Mouse (Mus musculus): ENCODE measurements around the gene Gdf2. TPM values are rescaled to one million over a fixed set of nuclear protein-coding genes. Genes with fewer than 3 reads are reported as not detected.

The Gdf2 gene
- polyA plus RNA-seq, 1 experiment from 2014 or later, result 0.05 TPM

- WGBS, result 62% methylated on average over 5 of the region's 5 CpGs
Observed at GRCm38 (mm10) chr14:33942222-33942621, 1.4 kb downstream of the Gdf2 start.

GRCm38 (mm10) chr14:33946125-33946524, 5.3 kb downstream of the Gdf2 start:
- ATAC-seq (replicated peaks; ENCODE audit: low FRiP score, low TSS enrichment, low read depth), result no peak
- WGBS, result 76% methylated on average over 6 of the region's 6 CpGs
- H3K4me3 ChIP-seq (ENCODE audit: low read depth, low read length), result no peak overlapping the region
- no peak overlapping the region for H3K27ac ChIP-seq (ENCODE audit: low read depth)
- H3K9me3 ChIP-seq (ENCODE audit: control insufficient read depth, low read length), result no peaks in the 10 kb centered on the region
- DNase-seq (ENCODE audit: low spot score), result no peak
- no peaks in the 10 kb centered on the region for H3K27me3 ChIP-seq (replicated peaks; ENCODE audit: control insufficient read depth, insufficient read depth, low read length)
- H3K36me3 ChIP-seq (ENCODE audit: control insufficient read depth, insufficient read depth, low read length), result no peaks in the 10 kb centered on the region
- H3K4me1 ChIP-seq (replicated peaks; ENCODE audit: control insufficient read depth, insufficient read depth, low read length), result no peaks in the 10 kb centered on the region
- H3K4me2 ChIP-seq (ENCODE audit: low read length), result no peak overlapping the region
- no peak overlapping the region for H3K9ac ChIP-seq (ENCODE audit: low read length)

More at GRCm38 (mm10) chr14:33942222-33942621, 1.4 kb downstream of the Gdf2 start:
- Histone ChIP-seq H3K4me1 (replicated peaks; ENCODE audit: control insufficient read depth, insufficient read depth, low read length) (no peaks in the 10 kb centered on the region), H3K27ac (ENCODE audit: low read depth) (no peak overlapping the region), H3K9ac (ENCODE audit: low read length) (no peak overlapping the region), H3K4me3 (ENCODE audit: low read depth, low read length) (no peak overlapping the region), H3K9me3 (ENCODE audit: control insufficient read depth, low read length) (no peaks in the 10 kb centered on the region), H3K27me3 (replicated peaks; ENCODE audit: control insufficient read depth, insufficient read depth, low read length) (0 out of 2 replicates have a peak, but pooled peaks cover 2% of the 10 kb centered on the region), H3K36me3 (ENCODE audit: control insufficient read depth, insufficient read depth, low read length) (no peaks in the 10 kb centered on the region), H3K4me2 (ENCODE audit: low read length) (no peak overlapping the region)
- DNase-seq (ENCODE audit: low spot score) (no peak), ATAC-seq (replicated peaks; ENCODE audit: low FRiP score, low TSS enrichment, low read depth) (no peak)

- Histone ChIP-seq H3K9me3 (ENCODE audit: control insufficient read depth, low read length) (no peaks in the 10 kb centered on the region), H3K27ac (ENCODE audit: low read depth) (no peak overlapping the region)
Observed at GRCm38 (mm10) chr14:33952233-33952981, 11.6 kb downstream of the Gdf2 start.

GRCm38 (mm10) chr14:33953761-33954160, 12.9 kb downstream of the Gdf2 start, which contains the start of gene Rbp3:
Gene Rbp3 (plus strand): TSS chr14:33954003.
- Histone ChIP-seq H3K27me3 (replicated peaks; ENCODE audit: control insufficient read depth, insufficient read depth, low read length) (no peaks in the 10 kb centered on the region), H3K4me1 (replicated peaks; ENCODE audit: control insufficient read depth, insufficient read depth, low read length) (no peaks in the 10 kb centered on the region), H3K27ac (ENCODE audit: low read depth) (no peak within 1 kb of the TSS), H3K9ac (ENCODE audit: low read length) (no peak within 1 kb of the TSS), H3K4me3 (ENCODE audit: low read depth, low read length) (no peak within 1 kb of the TSS), H3K36me3 (ENCODE audit: control insufficient read depth, insufficient read depth, low read length) (no peaks in the 10 kb centered on the region), H3K9me3 (ENCODE audit: control insufficient read depth, low read length) (no peaks in the 10 kb centered on the region), H3K4me2 (ENCODE audit: low read length) (no peak within 1 kb of the TSS)
- ATAC-seq (replicated peaks; ENCODE audit: low FRiP score, low TSS enrichment, low read depth) (no peak), DNase-seq (ENCODE audit: low spot score) (no peak)
- 83% methylated on average over 5 of the region's 5 CpGs for WGBS

More at GRCm38 (mm10) chr14:33952233-33952981, 11.6 kb downstream of the Gdf2 start:
- no peak overlapping the region for H3K4me2 ChIP-seq (ENCODE audit: low read length)
- no peak for ATAC-seq (replicated peaks; ENCODE audit: low FRiP score, low TSS enrichment, low read depth)
- no peak overlapping the region for H3K9ac ChIP-seq (ENCODE audit: low read length)
- H3K36me3 ChIP-seq (ENCODE audit: control insufficient read depth, insufficient read depth, low read length), result no peaks in the 10 kb centered on the region
- DNase-seq (ENCODE audit: low spot score), result no peak
- no peaks in the 10 kb centered on the region for H3K4me1 ChIP-seq (replicated peaks; ENCODE audit: control insufficient read depth, insufficient read depth, low read length)
- 42% methylated on average over 6 of the region's 6 CpGs for WGBS
- no peak overlapping the region for H3K4me3 ChIP-seq (ENCODE audit: low read depth, low read length)
- no peaks in the 10 kb centered on the region for H3K27me3 ChIP-seq (replicated peaks; ENCODE audit: control insufficient read depth, insufficient read depth, low read length)

GRCm38 (mm10) chr14:33956055-33956454, 15.2 kb downstream of the Gdf2 start:
- Histone ChIP-seq H3K4me1 (replicated peaks; ENCODE audit: control insufficient read depth, insufficient read depth, low read length) (no peaks in the 10 kb centered on the region), H3K9ac (ENCODE audit: low read length) (no peak overlapping the region), H3K36me3 (ENCODE audit: control insufficient read depth, insufficient read depth, low read length) (no peaks in the 10 kb centered on the region), H3K4me3 (ENCODE audit: low read depth, low read length) (no peak overlapping the region), H3K27ac (ENCODE audit: low read depth) (no peak overlapping the region), H3K4me2 (ENCODE audit: low read length) (no peak overlapping the region), H3K27me3 (replicated peaks; ENCODE audit: control insufficient read depth, insufficient read depth, low read length) (no peaks in the 10 kb centered on the region), H3K9me3 (ENCODE audit: control insufficient read depth, low read length) (no peaks in the 10 kb centered on the region)
- DNase-seq (ENCODE audit: low spot score) (no peak), ATAC-seq (replicated peaks; ENCODE audit: low FRiP score, low TSS enrichment, low read depth) (no peak)
- 70% methylated on average over 13 of the region's 13 CpGs for WGBS

- Histone ChIP-seq H3K36me3 (ENCODE audit: control insufficient read depth, insufficient read depth, low read length) (no peaks in the 10 kb centered on the region), H3K27ac (ENCODE audit: low read depth) (no peak overlapping the region), H3K4me3 (ENCODE audit: low read depth, low read length) (no peak overlapping the region), H3K9me3 (ENCODE audit: control insufficient read depth, low read length) (no peaks in the 10 kb centered on the region), H3K9ac (ENCODE audit: low read length) (no peak overlapping the region), H3K27me3 (replicated peaks; ENCODE audit: control insufficient read depth, insufficient read depth, low read length) (no peaks in the 10 kb centered on the region), H3K4me1 (replicated peaks; ENCODE audit: control insufficient read depth, insufficient read depth, low read length) (no peaks in the 10 kb centered on the region), H3K4me2 (ENCODE audit: low read length) (no peak overlapping the region)
- DNase-seq (ENCODE audit: low spot score), result no peak
- no peak for ATAC-seq (replicated peaks; ENCODE audit: low FRiP score, low TSS enrichment, low read depth)
- 89% methylated on average over 4 of the region's 4 CpGs for WGBS
Observed at GRCm38 (mm10) chr14:33958186-33958585, 17.3 kb downstream of the Gdf2 start.

GRCm38 (mm10) chr14:33958841-33959240, 18.0 kb downstream of the Gdf2 start:
- DNase-seq (ENCODE audit: low spot score), result no peak
- Histone ChIP-seq H3K4me3 (ENCODE audit: low read depth, low read length) (no peak overlapping the region), H3K4me2 (ENCODE audit: low read length) (no peak overlapping the region), H3K36me3 (ENCODE audit: control insufficient read depth, insufficient read depth, low read length) (no peaks in the 10 kb centered on the region), H3K27ac (ENCODE audit: low read depth) (no peak overlapping the region), H3K4me1 (replicated peaks; ENCODE audit: control insufficient read depth, insufficient read depth, low read length) (no peaks in the 10 kb centered on the region), H3K27me3 (replicated peaks; ENCODE audit: control insufficient read depth, insufficient read depth, low read length) (no peaks in the 10 kb centered on the region), H3K9ac (ENCODE audit: low read length) (no peak overlapping the region), H3K9me3 (ENCODE audit: control insufficient read depth, low read length) (no peaks in the 10 kb centered on the region)
- WGBS, result 59% methylated on average over 3 of the region's 3 CpGs
- no peak for ATAC-seq (replicated peaks; ENCODE audit: low FRiP score, low TSS enrichment, low read depth)

GRCm38 (mm10) chr14:33959341-33959740, 18.5 kb downstream of the Gdf2 start:
- 14% methylated on average over 9 of the region's 9 CpGs for WGBS
- peak; percentile 67 for DNase-seq (ENCODE audit: low spot score)
- no peak for ATAC-seq (replicated peaks; ENCODE audit: low FRiP score, low TSS enrichment, low read depth)

GRCm38 (mm10) chr14:33965675-33966074, 24.8 kb downstream of the Gdf2 start:
- Histone ChIP-seq H3K4me3 (ENCODE audit: low read depth, low read length) (no peak overlapping the region), H3K27ac (ENCODE audit: low read depth) (no peak overlapping the region), H3K9me3 (ENCODE audit: control insufficient read depth, low read length) (no peaks in the 10 kb centered on the region), H3K36me3 (ENCODE audit: control insufficient read depth, insufficient read depth, low read length) (no peaks in the 10 kb centered on the region), H3K27me3 (replicated peaks; ENCODE audit: control insufficient read depth, insufficient read depth, low read length) (no peaks in the 10 kb centered on the region), H3K4me1 (replicated peaks; ENCODE audit: control insufficient read depth, insufficient read depth, low read length) (no peaks in the 10 kb centered on the region), H3K9ac (ENCODE audit: low read length) (no peak overlapping the region), H3K4me2 (ENCODE audit: low read length) (no peak overlapping the region)
- no peak for DNase-seq (ENCODE audit: low spot score)
- 60% methylated on average over 7 of the region's 7 CpGs for WGBS
- no peak for ATAC-seq (replicated peaks; ENCODE audit: low FRiP score, low TSS enrichment, low read depth)

More at GRCm38 (mm10) chr14:33959341-33959740, 18.5 kb downstream of the Gdf2 start:
- Histone ChIP-seq H3K27me3 (replicated peaks; ENCODE audit: control insufficient read depth, insufficient read depth, low read length) (no peaks in the 10 kb centered on the region), H3K9me3 (ENCODE audit: control insufficient read depth, low read length) (no peaks in the 10 kb centered on the region), H3K27ac (ENCODE audit: low read depth) (no peak overlapping the region), H3K4me3 (ENCODE audit: low read depth, low read length) (no peak overlapping the region), H3K36me3 (ENCODE audit: control insufficient read depth, insufficient read depth, low read length) (no peaks in the 10 kb centered on the region), H3K9ac (ENCODE audit: low read length) (no peak overlapping the region), H3K4me2 (ENCODE audit: low read length) (no peak overlapping the region), H3K4me1 (replicated peaks; ENCODE audit: control insufficient read depth, insufficient read depth, low read length) (no peaks in the 10 kb centered on the region)

All from intestine, embryonic 14.5 days (tissue).